Mouse (Mus musculus) liver, embryonic 12.5 days (tissue): ENCODE measurements around the gene Vgf. TPM values are rescaled to one million over a fixed set of nuclear protein-coding genes. Genes with fewer than 3 reads are reported as not detected.
A peak's percentile ranks its signal among the peaks of the same experiment; 100 is the strongest.

ENCODE experiments used
- ATAC-seq: fragments of 200-750 bp; cut with Nextera tagmentation; 2 replicates; pipeline ENCODE4 v1.8.0; 2017; ENCODE audit warnings: moderate number of reproducible peaks, mild to moderate bottlenecking, moderate library complexity
- H3K27ac ChIP-seq: fragments of 300-500 bp; sonication (generic); 2 replicates; pipeline ENCODE4 v1.5.1; 2016; ENCODE audit warnings: mild to moderate bottlenecking
- H3K27me3 ChIP-seq: fragments of 300-500 bp; sonication (generic); replicated peaks from 2 replicates; pipeline ENCODE4 v1.6.1; 2016; ENCODE audit warnings: mild to moderate bottlenecking, moderate library complexity
- H3K36me3 ChIP-seq: fragments of 300-500 bp; sonication (generic); 2 replicates; pipeline ENCODE4 v1.6.1; 2016; ENCODE audit warnings: mild to moderate bottlenecking, moderate library complexity
- H3K4me1 ChIP-seq: fragments of 300-500 bp; sonication (generic); 2 replicates; pipeline ENCODE4 v1.6.1; 2016
- H3K4me2 ChIP-seq: fragments of 300-500 bp; sonication (generic); 2 replicates; pipeline ENCODE4 v1.6.1; 2016; ENCODE audit warnings: mild to moderate bottlenecking, moderate library complexity
- H3K4me3 ChIP-seq: fragments of 300-500 bp; sonication (generic); 2 replicates; pipeline ENCODE4 v1.5.1; 2016; ENCODE audit warnings: mild to moderate bottlenecking, moderate library complexity
- H3K9ac ChIP-seq: fragments of 300-500 bp; sonication (generic); 2 replicates; pipeline ENCODE4 v1.6.1; 2016; ENCODE audit warnings: mild to moderate bottlenecking, moderate library complexity
- H3K9me3 ChIP-seq: fragments of 300-500 bp; sonication (generic); replicated peaks from 2 replicates; pipeline ENCODE4 v1.6.1; 2016; ENCODE audit warnings: mild to moderate bottlenecking, moderate library complexity
- WGBS: fragments of 180-500 bp; shearing (Covaris S2); methylation state at CpG from one replicate; pipeline ENCODE4 v1.1.7; 2016; ENCODE audit not compliant: insufficient replicate concordance; 5-methylcytosine and 5-hydroxymethylcytosine counted together
- microRNA counts: library from miRNA; unstranded; fragments of <30 nt; microRNA quantifications from one replicate; lab custom pipeline; 2017
- microRNA-seq: library from miRNA; unstranded; fragments of <30 nt; microRNA quantifications from one replicate; pipeline ENCODE4, GENCODE M21; 2017
- polyA plus RNA-seq: library from polyadenylated mRNA; unstranded; fragments of >200 nt; fragmentation: Nextera tagmentation; extraction: Ambion mirVana; gene quantifications from 2 replicates; pipeline ENCODE4 v1.2.1, GENCODE M21; 2016

Gene Vgf
- polyA plus RNA-seq, 1 experiment from 2014 or later, result not detected

DNA sequence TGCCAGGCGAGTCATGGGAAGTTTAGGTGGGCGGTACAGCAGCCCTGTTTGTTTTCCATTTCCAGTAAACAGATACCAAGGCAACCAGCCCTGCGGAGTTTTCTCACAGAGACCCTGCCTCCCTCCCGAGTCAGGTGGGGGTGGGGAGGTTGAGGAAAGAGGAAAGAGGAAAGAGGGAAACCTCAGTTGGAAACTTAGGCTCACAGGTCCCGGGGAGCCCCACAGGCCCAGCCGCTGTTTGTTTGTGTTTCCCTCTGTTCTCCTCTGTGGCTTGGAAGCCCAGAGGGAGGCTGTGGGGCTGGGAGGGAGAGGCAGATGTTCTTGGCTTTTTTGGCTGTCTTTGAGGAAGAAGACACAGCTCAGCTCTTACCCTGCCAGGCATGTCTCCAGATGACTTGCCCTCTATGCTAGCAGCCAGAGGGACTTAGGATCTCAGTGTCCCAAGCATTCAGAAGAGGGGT lies 48.0 kb downstream of the Vgf start:
- Histone ChIP-seq H3K9ac (no peak overlapping the region), H3K36me3 (no peaks in the 10 kb centered on the region), H3K27ac (no peak overlapping the region), H3K27me3 (peaks cover 18% of the 10 kb centered on the region; the same call in 1 of the 2 replicates), H3K4me3 (no peak overlapping the region), H3K4me2 (no peak overlapping the region), H3K4me1 (peaks cover 54% of the 10 kb centered on the region), H3K9me3 (no peaks in the 10 kb centered on the region)
- no peak for ATAC-seq
- 59% methylated on average over 6 of the region's 6 CpGs for WGBS

DNA sequence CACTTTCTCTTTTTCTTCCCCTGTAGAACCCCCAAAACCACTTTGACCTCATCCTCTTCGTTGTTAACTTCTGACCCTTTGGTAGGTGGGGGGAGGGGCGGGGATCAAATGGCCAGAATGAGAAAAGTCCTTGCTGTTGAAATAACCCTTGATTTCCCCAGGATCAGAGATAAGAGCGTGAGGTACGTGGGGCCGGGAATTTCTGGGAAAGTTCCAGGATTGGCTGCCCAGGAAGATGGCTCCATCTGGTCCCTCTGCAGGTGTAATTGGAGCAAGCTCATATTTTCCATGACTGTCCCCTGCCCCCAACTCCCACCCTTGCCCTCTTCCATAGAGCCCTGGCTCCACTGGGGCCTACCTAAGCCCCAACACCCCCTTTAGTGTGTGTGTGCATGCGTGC lies 49.5 kb downstream of the Vgf start:
- 49% methylated on average over 6 of the region's 6 CpGs for WGBS
- Histone ChIP-seq H3K27ac (peak overlapping the region; percentile 38; the same call in 1 of the 2 replicates), H3K4me2 (no peak overlapping the region)

DNA sequence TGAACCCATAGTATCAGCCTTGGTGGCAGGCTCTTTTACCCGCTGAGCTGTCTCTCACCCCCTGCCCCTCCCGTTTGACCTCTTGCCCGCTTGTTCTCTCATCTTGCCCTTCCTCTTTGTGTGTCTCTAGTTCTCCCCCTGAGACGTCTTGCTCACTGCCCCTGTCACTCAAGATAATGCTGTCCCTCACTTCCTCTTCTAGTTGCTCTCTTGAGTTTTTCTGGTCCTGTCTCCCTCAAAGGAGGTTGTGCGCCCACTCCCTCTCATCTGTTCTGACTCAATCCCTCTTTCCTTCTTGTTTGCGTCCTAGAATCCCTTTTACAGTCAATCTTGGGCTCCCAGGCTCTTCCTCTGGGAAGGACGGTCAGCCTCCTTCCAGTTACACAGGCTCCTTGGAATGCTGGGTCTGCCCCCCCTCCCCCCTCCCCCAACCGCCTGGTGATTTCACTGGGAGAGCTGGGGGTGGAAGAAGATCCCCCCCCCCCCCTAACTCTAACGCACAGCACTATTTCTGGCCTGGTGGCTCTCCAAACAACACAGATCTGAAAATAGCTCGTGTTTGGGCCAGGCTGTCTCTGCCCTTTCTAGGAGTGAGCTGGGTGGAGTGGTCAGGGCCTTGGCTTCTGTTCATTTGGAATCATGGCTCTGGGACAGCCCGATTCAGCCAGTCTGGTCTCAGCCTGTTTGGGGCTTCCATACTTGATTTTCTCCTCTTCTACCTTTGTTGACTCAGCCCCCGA lies 50.2 kb downstream of the Vgf start:
- Histone ChIP-seq H3K4me2 (no peak overlapping the region), H3K9me3 (no peaks in the 10 kb centered on the region), H3K27ac (peak overlapping the region; percentile 38), H3K4me1 (peaks cover 64% of the 10 kb centered on the region), H3K36me3 (no peaks in the 10 kb centered on the region), H3K4me3 (no peak overlapping the region), H3K27me3 (no peaks in the 10 kb centered on the region), H3K9ac (no peak overlapping the region)
- ATAC-seq, result no peak
- 23% methylated on average over 12 of the region's 12 CpGs for WGBS

More for the DNA sequence above, 49.5 kb downstream of the Vgf start:
- Histone ChIP-seq H3K9me3 (no peaks in the 10 kb centered on the region), H3K4me1 (peaks cover 64% of the 10 kb centered on the region), H3K27me3 (0 out of 2 replicates have a peak, but pooled peaks cover 4% of the 10 kb centered on the region), H3K4me3 (no peak overlapping the region), H3K36me3 (no peaks in the 10 kb centered on the region), H3K9ac (no peak overlapping the region)
- ATAC-seq, result no peak

DNA sequence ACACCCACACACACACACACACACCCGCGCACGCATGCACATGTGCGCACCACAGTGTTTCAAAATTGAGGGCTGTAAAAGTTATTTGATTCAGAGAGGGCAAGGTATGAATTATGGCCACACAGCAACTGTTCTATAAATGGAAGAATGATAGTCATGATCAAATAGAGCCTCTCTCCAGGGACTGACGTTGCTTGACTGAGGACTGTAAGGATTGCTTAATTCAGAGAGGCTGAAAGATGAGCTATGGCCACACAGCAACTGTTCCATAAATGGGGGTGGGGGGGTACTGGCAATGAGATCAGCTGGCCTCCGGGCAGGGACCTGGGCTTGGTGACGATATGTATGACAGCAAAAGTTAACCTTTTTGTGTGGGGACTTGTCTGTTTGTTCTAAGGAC lies 51.0 kb downstream of the Vgf start:
- Histone ChIP-seq H3K27me3 (no peaks in the 10 kb centered on the region), H3K4me1 (peaks cover 58% of the 10 kb centered on the region), H3K4me3 (no peak overlapping the region), H3K9ac (no peak overlapping the region), H3K27ac (no peak overlapping the region), H3K36me3 (no peaks in the 10 kb centered on the region), H3K9me3 (no peaks in the 10 kb centered on the region), H3K4me2 (no peak overlapping the region)
- 78% methylated on average over 7 of the region's 7 CpGs for WGBS
- ATAC-seq, result no peak

DNA sequence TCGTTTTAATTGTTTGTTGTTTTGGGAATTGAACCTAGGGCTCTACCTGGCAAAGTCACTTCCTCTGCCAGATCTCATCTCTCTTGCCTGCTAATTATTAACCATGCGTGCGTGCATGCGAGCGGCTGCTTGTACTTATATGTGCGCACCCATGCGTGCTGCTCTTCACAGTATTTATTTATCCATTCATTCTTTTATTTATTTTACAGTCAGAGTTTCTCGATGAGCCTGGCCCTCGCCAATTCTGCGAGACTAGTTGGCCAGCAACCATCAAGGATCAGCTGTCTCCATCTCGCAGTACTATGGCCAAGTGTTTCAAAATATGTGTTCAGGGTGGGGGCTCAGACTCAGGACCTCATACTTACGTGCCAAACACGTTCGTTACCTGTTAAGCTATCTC lies 51.8 kb downstream of the Vgf start:
- no peak overlapping the region for H3K4me2 ChIP-seq
- no peak overlapping the region for H3K9ac ChIP-seq
- no peak overlapping the region for H3K4me3 ChIP-seq
- no peaks in the 10 kb centered on the region for H3K9me3 ChIP-seq
- no peak overlapping the region for H3K27ac ChIP-seq
- 81% methylated on average over 14 of the region's 14 CpGs for WGBS
- H3K4me1 ChIP-seq, result peaks cover 52% of the 10 kb centered on the region
- ATAC-seq, result no peak
- no peaks in the 10 kb centered on the region for H3K36me3 ChIP-seq
- no peaks in the 10 kb centered on the region for H3K27me3 ChIP-seq

DNA sequence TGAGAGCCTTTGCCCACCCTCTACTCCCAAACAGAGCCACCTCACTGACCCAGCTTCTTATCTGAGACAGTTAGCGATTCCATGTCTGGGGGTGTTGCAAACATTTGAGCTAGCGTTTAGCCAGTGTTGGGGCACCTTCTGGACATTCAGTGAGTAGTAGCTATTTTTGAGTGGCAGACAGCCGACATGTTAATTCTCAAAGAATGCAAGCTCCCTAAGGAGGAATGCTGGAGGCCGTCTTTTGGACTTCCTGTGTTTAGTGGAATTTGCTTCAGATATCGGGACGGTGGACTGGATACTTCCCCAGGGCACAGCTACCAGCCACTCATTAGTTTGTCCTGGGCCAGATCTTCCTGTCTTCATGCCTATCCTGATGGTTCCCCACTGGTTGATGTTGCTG lies 52.4 kb downstream of the Vgf start:
- Histone ChIP-seq H3K4me3 (no peak overlapping the region), H3K4me1 (peaks cover 49% of the 10 kb centered on the region), H3K4me2 (no peak overlapping the region), H3K36me3 (no peaks in the 10 kb centered on the region), H3K27ac (0 out of 2 replicates have a peak overlapping the region, but pooled peaks have one; percentile 22), H3K9me3 (no peaks in the 10 kb centered on the region), H3K27me3 (no peaks in the 10 kb centered on the region), H3K9ac (no peak overlapping the region)
- 50% methylated on average over 6 of the region's 6 CpGs for WGBS
- ATAC-seq, result no peak

DNA sequence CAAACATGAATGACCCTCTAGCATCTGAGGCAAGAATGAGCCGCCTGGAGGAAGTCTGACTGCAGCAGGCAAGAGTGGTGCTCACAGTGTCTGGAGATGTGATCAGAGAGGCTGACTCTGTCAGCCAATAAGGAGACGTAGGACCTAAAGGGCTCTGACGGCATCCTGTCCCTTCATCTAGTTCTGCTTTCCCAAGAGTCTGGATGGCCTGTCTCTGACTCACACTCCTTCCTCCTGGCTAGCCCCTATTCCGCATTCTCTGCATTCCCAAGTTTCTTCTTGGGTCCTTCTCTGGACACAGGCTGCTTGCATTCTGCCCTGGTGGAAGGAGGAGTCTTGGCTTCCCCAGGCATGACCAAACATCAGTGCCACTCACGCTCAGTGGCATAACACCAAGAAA lies 53.7 kb downstream of the Vgf start:
- no peak overlapping the region for H3K27ac ChIP-seq
- H3K36me3 ChIP-seq, result no peaks in the 10 kb centered on the region
- no peak overlapping the region for H3K4me3 ChIP-seq
- H3K27me3 ChIP-seq, result no peaks in the 10 kb centered on the region
- WGBS, result 60% methylated on average over 5 of the region's 5 CpGs
- H3K9me3 ChIP-seq, result no peaks in the 10 kb centered on the region
- 0 out of 2 replicates have a peak, but pooled peaks have one; percentile 31 for ATAC-seq
- H3K4me1 ChIP-seq, result peaks cover 57% of the 10 kb centered on the region
- H3K4me2 ChIP-seq, result no peak overlapping the region
- H3K9ac ChIP-seq, result no peak overlapping the region

MicroRNA genes within 50 kb of the gene (microRNA counts, 519-probe panel; counts per million panel counts)
- microRNA mmu-miR-702 (lab: Ali Mortazavi, UCI), result 582 counts per million, percentile 70 among the panel's probes with 10 or more counts

Small RNA genes lying within 50 kb of the gene (microRNA-seq; reads per million reads assigned to microRNA genes)
- gene Mir702, result 34.4 reads per million, percentile 37 among the genes with 10 or more reads in this experiment

Other genes with a start within 250 kb of the Vgf start
- 2.6 and 4.0 TPM in 2 replicates for gene Col26a1, start 143.2 kb upstream of the Vgf start, polyA plus RNA-seq
- 15.4 and 15.7 TPM in 2 replicates for gene Ift22, start 118.2 kb upstream of the Vgf start, polyA plus RNA-seq
- 210 and 211 TPM in 2 replicates for gene Fis1, start 73.1 kb upstream of the Vgf start, polyA plus RNA-seq
- 2.2 TPM in 2 replicates for gene Cldn15, start 59.8 kb upstream of the Vgf start, polyA plus RNA-seq
- gene Plod3, start 39.4 kb upstream of the Vgf start, polyA plus RNA-seq, result 17.3 and 22.1 TPM in 2 replicates
- gene Znhit1, start 38.4 kb upstream of the Vgf start, polyA plus RNA-seq, result 67.0 and 68.7 TPM in 2 replicates
- gene Ap1s1, start 19.7 kb downstream of the Vgf start, polyA plus RNA-seq, result 119 and 121 TPM in 2 replicates
- 0.19 TPM in 1 of 2 replicates, not detected in the other for gene Serpine1, start 45.9 kb downstream of the Vgf start, polyA plus RNA-seq
- 8.6 and 10.3 TPM in 2 replicates for gene Trim56, start 89.8 kb downstream of the Vgf start, polyA plus RNA-seq
- not detected in 2 replicates for gene Muc3, start 122.9 kb downstream of the Vgf start, polyA plus RNA-seq
- 0.14 TPM in 1 of 2 replicates, not detected in the other for gene Muc3a, start 186.0 kb downstream of the Vgf start, polyA plus RNA-seq